Mouse (Mus musculus) spleen, adult 12 weeks (tissue): ENCODE results near the gene Focad.
A peak's percentile ranks its signal among the peaks of the same experiment; 100 is the strongest.

ENCODE experiments used
- DNase-seq: peaks from one replicate; pipeline ENCODE4 v3.0.0; 2022; ENCODE audit warnings: low spot score

Gene Focad

DNA sequence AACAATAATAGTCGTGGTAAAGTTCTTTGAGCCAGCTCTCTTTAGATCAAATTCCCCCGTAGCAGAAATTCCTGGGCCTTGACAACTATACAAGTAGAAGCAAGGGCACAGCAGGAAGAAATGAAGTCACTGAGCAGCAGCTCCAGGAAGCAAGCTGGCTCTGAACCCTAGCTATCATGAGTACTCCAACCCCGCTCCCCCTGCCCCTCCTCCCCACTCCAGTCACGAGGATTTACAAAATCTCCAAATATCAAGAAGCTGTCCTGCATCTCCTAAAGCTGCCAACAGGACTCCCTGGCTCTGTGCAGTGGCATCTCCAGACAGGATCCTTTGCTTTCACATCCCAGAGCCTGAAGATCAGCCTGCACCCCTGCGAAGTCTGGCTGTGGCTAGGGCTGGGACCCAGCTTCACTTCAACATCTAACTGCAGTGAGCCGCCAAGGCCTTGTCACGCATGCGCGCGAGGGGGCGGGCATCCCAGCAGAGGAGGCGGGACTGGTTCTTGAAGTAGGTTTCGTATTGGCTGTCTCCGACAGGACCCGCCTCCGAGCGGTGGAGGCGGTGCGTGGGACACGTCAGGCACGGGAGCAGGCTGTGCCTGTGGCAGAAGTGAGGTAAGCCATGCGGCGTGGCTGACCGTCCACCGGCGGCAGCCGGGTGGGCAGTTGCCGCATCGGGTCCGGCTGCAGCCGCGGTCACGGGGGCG, at the start of gene Focad:
Gene Focad (plus strand): TSS at position 568 of the 706 bp plus-strand sequence.
- DNase-seq = peak; percentile 98

DNA sequence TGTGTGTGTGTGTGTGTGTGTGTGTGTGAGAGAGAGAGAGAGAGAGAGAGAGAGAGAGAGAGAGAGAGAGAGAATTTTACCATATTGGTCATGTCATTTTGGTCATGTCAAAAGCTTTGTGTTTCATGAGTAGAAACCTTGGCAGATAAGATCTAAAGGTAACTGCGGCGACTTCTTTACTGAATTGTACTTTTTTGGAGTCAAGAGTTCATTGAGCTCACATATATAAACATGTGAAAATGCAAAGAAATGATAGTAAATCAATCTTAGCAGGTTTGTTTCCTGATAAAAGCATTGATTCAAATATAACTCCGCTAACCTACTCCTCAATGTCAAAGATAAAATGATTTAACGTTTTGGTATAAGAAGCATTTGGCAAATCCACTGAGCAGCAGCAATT, 49.3 kb upstream of the Focad start:
- no peak for DNase-seq

DNA sequence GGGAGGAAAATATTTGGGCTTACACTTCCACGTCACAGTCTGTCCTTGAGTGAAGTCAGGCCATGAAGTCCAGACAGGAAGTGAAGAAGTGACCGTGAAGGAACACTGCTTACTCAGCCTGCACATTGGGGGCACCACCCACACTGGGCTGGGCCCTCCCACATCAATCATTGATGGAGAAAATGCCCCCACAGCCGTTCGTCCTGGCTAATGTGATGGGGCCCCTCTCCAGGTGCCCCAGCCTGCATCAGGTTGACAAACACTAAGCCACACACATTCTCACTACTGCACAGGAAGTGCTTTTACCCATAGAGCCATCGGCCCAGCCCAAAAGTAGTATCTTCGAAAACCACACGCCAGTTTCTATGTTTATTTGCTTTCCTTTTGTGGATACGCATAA, 48.1 kb upstream of the Focad start:
- DNase-seq = no peak

DNA sequence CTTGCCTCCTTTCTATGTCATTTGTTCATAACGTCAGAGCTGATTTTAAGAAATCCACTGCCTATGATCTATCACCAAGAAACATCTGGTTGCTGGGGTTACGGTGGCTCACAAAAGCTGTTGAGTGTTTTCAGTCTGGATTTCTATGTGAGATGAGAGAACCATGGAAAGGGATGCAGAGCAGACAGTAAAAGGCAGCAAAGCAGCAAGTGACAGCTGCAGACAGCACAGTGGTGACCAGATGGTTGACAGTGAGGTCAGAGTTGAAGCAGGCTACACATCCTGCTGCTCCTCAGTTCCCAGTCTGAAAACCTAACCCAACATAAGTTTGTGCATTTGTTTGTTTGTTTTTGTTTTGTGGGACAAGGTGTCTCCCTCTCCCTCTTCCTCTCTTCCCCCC, 19.0 kb upstream of the Focad start:
- DNase-seq = no peak

DNA sequence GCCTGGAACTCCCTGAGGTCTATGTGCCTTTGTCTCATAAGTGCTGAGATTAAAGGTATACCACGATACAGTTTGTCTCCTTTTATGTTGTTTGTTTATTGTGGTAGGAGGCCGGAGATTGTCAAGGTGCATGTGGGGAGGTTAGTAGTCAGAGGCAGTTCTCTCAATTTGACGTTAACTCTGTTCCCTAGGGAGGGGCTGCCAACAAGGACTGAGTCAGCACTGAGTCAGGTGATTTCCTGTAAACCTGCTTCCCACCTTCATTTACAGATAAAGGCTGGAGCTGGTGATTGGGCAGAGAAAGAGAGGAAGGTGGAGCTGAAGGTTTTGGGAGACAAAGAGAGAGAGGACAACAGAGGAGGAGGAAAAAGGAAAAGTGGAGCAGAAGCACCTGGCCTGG, 15.4 kb upstream of the Focad start:
- DNase-seq = no peak

DNA sequence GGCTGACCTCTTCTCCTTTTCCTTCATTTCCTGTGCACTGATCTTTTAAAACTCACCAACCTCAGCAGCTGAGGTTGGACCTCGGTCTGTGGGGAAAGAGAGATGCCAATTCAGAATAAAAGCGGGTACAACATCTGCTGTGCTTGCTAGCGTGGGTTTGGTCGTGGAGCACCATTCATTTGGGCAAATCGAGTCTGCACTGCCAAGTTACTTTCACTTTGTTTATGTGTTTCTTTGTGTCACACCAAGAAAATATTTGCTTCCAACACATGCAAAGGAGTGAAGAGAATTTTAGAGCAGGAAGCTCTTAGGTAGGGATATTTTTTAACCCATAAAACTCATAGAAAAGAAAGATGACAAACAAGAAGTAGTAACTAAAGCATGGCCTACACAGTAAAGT, 13.0 kb upstream of the Focad start:
- DNase-seq = no peak

DNA sequence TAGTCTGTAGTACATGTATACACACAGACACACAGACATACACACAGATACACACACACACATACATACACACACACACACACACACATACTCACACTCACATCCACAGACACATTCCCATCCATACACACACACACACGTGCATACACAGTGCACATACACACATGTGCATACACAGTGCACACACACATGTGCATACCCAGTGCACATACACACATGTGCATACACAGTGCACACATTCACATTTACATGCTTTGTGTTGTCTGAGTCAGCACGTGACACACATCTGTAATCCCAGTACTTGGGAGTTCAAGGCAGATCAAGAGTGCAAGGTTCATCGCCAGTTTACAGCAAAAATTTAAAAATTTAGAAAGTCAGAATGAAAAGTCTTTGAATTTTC, 12.5 kb upstream of the Focad start:
- DNase-seq = no peak

DNA sequence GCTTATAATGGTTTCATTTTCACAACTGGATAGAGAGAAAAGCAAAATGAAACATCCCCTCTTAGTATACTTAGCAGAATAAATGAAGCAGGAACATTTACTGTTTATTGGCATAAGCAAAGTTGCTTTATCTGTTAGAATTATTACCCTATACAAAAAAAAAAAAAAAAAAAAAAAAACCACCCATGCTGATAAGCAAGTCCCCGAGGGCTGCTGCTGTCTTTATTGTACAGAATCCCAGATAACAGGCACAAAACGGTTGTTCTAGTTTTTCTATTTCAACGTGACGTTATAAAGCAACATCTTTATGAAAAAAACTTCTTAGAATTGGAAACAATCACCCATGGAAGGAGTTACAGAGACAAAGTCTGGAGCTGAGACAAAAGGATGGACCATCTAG, 12.0 kb upstream of the Focad start:
- DNase-seq = no peak

DNA sequence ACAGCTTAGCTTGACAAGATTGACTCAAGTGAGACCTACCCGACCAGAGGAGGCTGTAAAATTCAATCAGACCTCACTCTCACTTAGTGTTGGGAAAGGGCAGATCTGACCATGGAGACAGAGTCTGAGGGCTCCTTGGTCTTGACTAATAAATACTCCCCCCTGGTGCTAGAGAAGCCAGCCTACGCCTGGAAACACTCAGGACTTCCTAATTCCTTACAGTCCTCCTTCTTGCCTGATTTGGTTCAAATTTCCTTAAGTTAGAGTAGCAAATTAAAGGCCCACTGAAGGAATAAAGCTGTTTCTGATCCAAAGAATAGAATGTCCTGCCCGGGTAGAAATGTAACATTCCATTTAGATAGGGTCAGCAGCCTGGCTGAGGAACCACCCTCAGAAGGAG, 10.6 kb upstream of the Focad start:
- DNase-seq = no peak

DNA sequence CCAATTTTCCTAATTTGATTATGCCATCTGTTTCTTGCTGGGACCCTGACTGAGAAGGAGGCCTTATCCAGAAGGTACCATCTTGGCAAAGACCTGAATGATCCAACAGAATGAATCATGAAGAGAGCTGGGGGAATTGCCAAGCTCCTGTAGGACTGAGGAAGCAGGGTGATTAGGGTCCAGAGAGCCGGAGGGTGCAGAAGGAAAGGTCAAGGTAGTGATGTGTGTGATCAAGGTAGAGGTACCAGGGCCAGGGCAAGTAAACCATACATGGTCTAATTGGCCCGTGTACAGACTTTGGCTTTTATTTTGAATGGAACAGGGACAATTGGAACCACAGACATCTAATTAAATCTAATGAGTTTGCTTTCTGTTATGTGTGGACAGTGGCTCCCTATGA, 4.1 kb upstream of the Focad start:
- DNase-seq = no peak

DNA sequence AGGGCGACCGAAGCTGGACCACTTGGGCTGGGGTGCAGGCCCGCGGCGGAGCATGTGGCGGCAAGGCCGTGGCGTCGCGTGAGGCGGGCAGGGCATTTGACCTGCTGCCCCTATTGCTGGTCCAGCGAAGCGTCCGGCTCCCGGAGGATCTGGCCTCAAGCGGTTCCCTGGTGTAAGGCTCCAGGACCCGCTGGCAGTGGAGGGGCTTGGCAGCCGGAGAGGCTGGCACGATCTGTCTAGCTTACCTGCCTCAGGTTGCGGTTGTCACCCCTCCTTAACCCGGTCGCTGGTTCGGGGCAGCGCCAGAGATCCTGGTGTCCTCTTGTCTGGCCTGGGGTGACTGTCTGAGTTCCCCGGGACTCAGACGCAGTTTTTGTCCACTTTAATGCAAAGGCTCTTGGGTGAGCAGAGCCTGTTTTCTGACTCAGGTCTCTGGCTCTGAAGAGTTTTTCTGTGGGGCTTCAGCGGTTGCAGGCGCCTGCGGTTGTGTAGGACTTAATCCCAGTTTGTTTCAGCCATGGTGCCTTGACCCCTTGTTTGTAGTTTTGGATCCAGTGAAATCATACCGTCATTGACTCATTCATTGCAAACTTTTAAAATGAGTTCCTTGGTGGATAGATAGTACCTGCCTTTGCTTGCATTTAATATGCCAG, 465 bp downstream of the Focad start:
- no peak for DNase-seq

DNA sequence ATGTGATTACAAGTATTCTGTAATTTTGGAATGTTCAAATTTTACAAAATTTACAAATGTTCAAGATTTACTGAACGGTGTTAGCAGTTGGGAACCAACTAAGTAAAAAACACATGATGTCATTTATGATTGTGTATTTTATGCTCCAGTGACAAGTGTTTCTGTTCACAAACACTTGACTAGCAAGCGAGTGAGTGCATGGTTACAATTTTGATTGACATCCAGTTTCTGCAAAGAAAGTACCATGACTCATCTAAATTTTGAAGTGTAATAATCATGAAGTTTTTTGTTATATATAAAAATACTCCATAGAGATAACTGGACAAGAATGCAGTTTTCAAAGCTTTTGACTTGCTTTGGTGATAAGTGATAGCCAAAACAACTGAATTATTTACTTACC, 1.3 kb downstream of the Focad start:
- DNase-seq = no peak

DNA sequence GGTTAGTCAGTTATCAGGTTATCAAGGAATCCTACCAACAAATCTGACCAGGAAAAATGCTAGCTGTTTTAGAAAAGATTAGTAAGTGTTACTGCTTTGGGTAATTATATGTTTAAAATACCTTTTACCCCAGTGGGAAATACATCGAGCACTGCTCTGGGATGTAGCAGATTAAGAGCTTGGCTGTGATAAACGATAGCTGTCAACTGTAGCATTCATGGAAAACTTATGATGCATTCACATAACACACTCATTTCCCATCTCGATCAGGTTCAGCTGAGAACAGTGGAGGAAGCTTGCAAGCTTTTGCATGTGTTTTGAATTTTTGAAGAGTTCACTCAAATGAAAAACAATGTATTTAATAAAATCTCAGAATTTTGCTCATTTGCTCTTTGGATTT, 14.2 kb downstream of the Focad start:
- DNase-seq = no peak

DNA sequence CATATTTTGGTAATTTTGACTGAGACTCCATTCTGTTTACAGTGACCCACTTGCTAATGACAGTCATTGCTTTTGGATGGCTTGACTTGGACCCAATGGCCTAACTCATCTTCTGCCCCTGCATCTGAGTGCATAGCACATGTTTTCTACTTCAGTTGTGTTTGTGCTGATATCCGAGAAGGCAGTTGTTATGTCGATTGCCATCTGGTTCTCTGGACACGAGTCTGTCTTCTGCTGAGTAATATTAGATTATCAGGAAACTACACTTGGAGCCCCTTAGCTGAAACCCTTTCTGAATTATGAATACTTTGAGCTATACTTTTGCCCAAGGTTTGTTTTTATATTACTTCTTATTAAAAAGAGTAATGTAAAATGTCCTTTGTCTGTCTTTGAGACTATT, 22.9 kb downstream of the Focad start:
- DNase-seq = no peak

DNA sequence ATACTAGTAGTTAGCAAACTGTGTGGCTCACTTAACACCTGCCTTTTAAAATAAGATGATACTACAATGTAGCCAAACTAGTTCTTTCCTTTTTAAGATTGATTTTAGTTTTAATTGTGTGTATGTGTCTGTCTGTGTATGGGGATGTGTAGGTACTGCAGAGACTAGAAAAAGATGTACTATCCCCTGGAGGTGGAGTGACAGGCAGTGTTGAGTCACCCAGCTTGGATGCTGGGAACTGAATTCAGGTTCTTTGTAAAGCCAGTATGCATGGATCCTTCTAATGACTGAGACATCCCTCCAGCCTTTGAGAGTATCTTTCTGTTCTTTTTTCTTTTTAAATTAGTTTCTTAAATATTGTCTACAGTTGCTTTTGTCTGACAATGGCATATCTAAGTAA, 23.5 kb downstream of the Focad start:
- DNase-seq = no peak

DNA sequence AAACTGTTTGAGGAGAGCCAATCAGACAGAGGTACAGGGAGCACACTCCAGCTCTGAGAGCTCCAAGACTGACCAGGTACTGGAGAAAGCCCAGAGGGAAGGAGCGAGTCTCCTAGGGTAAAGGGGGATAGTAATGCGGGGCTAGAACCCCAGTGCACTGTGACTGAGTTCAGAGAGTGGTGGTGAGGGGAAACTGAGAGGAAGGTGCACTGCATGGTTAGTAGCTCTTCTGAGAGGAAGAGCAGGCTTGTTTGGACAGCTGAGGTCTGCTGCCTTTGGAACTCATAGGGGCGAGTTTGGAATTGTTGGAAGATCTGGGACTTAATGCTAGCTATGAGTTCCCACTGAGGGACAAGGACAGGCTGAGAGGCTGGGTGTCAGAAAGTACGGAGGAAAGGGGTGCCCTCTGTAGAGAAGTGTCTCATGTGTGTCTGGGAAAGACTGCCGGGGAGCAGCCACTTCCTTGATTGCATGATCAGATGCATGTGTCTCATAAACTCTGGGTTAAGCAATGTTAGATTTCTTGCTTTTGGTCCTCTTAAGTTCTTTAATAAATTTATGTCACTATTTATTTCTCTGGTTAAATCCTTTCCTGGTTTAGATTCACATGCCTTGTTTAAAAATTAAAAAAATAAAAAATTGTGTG, 24.4 kb downstream of the Focad start:
- DNase-seq = no peak

DNA sequence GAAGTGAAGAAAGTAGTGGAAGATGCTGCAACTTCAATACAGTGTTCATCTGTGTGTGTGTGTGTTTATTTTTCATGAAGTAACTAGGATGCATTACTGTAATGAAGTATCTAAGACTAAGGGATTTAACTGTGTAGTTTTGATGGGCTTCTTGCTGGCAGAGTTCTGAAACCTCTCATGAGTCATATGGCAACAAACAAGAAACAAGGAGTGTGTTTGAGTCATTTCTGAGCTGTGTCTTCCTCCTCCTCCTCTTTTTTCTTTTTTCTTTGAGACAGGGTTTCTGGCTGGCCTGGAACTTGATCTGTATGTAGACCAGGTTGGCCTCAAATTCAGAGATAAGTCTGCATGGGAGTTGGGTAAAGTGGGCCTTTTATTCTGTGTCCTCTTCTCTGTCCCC, 25.7 kb downstream of the Focad start:
- DNase-seq = no peak

DNA sequence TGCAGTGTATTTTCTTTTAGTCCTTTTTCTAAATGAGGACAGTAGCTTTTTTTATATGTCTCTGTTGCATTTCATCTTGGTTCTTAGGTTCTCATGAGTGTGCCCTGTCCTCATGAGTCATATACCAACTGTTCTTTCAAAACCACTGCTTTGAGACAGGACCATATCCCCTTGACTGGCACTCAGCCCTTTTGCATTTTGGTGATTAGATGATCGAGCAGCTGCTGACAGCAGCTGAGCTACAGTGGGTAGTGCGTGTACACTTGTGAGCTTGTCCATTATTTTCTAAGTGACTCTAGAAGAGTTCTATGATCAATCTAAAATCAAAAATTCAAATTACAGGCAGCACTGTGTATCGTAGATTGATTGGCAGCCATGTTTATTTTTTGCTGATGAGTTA, 28.0 kb downstream of the Focad start:
- DNase-seq = no peak

DNA sequence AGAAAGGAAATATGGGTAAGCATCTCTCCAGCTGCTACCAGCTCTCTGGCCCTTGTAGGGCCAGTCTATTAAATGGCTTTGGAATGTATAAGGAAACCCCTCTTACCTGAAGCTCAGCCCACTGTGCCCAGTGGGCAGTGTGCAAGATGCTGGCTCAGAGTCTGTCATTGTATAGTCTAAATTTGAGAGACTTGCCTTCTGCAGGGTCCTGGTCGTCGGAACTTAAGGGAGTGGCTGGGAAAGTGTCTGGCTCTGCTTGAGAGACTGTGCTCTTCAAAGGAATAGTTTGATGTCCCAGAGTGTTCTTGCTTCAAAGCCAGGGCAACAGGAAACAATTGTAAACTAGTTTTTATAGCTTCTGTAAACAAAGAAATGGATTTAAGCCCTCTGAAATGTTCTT, 41.5 kb downstream of the Focad start:
- DNase-seq = no peak

DNA sequence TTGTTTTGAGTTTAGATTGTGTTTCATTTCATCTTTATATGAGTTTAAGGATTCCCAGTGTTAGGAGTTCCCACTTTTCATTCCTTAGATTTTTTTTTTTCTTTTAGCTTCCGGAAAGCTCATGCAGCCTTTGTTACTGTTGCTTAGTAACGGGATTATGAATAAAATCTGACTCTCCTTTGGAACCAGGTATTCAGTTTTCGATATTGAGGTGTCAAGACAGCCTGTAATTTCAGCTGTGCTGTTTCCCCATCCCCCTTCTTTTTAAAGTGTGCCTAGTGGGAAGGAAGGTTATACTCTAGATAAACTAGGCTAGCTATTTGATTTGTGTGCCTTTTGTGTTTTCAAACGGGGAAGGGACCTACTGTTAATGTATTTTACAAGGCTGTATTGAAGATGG, 42.1 kb downstream of the Focad start:
- DNase-seq = no peak

DNA sequence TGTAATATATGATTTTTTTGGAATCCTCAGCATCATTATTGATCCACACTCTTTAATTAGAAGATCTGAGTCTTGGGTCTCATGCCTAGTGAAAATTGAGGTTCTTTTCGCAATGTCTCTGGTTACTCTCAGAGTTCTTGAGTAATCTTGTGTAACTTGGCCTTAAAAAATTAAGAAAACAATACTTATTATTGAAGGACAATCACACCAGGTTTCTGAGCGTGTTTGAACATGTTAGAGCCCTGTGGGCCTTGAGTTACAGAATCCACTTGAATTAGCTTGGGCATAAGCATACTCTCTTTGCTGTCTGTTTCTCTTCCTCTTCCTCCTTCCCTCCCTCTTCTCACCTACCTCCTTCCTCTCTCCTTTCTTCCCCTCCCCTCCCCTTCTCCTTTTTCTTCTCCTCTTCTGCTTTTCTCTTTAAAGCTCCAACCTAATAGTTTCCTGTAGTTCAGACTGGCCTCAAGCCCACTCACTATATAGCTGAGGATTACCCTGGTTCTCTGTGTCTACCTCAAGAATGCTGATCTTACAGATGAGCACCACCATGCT, 44.0 kb downstream of the Focad start:
- DNase-seq = no peak

DNA sequence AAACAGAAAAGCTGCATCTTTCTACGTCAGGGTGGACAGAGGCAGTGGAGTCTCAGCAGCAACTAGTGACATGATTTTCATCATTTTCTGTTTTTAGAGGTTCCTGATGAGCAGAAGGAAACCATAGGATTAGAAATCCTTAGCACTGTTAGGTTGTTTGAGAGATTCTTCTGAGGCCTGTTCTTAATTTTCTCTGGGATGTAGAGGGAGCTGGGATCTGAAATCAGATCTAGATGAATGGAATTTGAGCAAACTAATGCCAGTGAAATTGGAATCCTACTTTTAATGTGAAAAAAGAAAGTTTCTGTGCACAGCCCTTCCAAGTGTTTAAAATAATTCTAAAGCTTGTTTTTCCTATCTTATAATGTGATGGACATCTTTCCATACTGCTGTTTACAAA, 55.0 kb downstream of the Focad start:
- no peak for DNase-seq

DNA sequence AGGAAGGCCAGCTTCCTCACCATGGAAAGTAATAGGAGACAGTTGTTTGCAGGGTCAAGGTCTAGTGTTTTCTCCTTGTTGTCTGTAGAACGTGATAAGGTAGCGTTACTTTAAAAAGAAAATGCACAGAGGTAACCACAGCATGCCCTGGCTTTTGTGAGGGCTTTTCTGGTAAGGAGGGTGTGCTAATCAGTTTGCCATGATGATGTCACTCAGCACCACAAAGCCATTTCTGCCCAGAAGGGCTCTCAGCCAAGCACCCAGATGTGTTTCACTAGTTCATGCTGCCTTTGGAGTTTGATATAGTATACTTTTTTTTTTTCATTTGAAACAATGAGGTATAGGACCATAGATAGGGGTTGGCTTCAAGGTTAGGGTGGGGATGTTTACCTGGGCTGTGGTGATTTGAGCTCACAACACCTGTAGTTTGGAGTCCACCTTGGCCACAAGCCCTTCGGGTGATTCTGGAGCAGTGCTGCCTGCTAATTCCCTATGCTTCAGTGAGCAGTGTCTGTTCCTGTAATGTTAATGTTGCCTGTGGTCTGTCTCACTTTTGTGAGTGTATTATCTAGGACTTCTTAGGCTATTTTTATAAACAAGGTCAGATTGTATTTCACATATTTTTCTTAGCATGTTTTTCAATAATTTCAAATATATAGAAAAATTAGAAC, 61.2 kb downstream of the Focad start:
- DNase-seq = no peak
